Mouse (Mus musculus): ENCODE results near the gene Fam234a. TPM values are rescaled to one million over a fixed set of nuclear protein-coding genes. Genes with fewer than 3 reads are reported as not detected.
A peak's percentile ranks its signal among the peaks of the same experiment; 100 is the strongest.

Gene Fam234a
- polyA plus RNA-seq, 1 experiment from 2014 or later, result 44.7 TPM

- Histone ChIP-seq H3K4me2 (replicated peaks) (no peak overlapping the region), H3K9ac (no peak overlapping the region), H3K27me3 (no peaks in the 10 kb centered on the region), H3K36me3 (peaks cover 7% of the 10 kb centered on the region), H3K27ac (no peak overlapping the region), H3K4me1 (no peaks in the 10 kb centered on the region), H3K9me3 (0 out of 2 replicates have a peak, but pooled peaks cover 3% of the 10 kb centered on the region), H3K4me3 (no peak overlapping the region)
- no peak for ATAC-seq (ENCODE audit: low FRiP score, low read depth)
- WGBS, result 87% methylated on average over 5 of the region's 5 CpGs
These were observed 14.3 kb downstream of the Fam234a start for GRCm38 (mm10) chr17:26229776-26230175.

- no peak for ATAC-seq (ENCODE audit: low FRiP score, low read depth)
- H3K9ac ChIP-seq, result no peak overlapping the region
- no peak overlapping the region for H3K4me2 ChIP-seq (replicated peaks)
- no peaks in the 10 kb centered on the region for H3K27me3 ChIP-seq
- no peaks in the 10 kb centered on the region for H3K9me3 ChIP-seq
- no peak overlapping the region for H3K27ac ChIP-seq
- H3K4me1 ChIP-seq, result no peaks in the 10 kb centered on the region
- H3K4me3 ChIP-seq, result no peak overlapping the region
- WGBS, result 79% methylated on average over 12 of the region's 12 CpGs
- H3K36me3 ChIP-seq, result peaks cover 1% of the 10 kb centered on the region
These were observed 18.9 kb downstream of the Fam234a start for GRCm38 (mm10) chr17:26225150-26225549.

DNA sequence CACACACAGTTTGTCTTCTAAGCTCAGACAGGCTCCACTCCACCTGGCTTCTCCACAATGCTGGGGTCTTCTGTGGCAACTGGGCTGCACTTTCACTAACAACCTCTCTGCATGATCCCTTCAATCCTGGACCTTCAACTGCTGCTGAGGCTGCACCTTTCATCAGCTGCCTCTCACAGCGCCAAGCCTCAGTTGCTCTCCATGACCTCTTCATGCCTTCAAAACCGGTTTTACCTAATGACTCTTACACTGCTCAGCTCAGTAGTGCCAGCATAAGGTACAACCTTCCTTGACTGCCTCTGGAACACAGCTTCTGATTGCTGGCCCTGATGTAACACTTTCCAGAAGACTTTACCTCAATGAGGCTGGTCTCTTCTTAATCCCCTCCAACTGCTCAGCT is 22.5 kb downstream of the Fam234a start:
- H3K36me3 ChIP-seq, result peaks cover 26% of the 10 kb centered on the region

GRCm38 (mm10) chr17:26212681-26213080 is 31.4 kb downstream of the Fam234a start:
- H3K27ac ChIP-seq, result no peak overlapping the region
- H3K4me2 ChIP-seq (replicated peaks), result no peak overlapping the region
- no peaks in the 10 kb centered on the region for H3K9me3 ChIP-seq
- no peak overlapping the region for H3K4me3 ChIP-seq
- H3K27me3 ChIP-seq, result no peaks in the 10 kb centered on the region
- no peak overlapping the region for H3K9ac ChIP-seq
- ATAC-seq (ENCODE audit: low FRiP score, low read depth), result no peak
- H3K36me3 ChIP-seq, result peaks cover 39% of the 10 kb centered on the region
- 86% methylated on average over 11 of the region's 11 CpGs for WGBS
- no peaks in the 10 kb centered on the region for H3K4me1 ChIP-seq

More for the DNA sequence above, 22.5 kb downstream of the Fam234a start:
- 75% methylated on average over 2 of the region's 2 CpGs for WGBS
- ATAC-seq (ENCODE audit: low FRiP score, low read depth), result no peak
- Histone ChIP-seq H3K4me2 (replicated peaks) (no peak overlapping the region), H3K4me1 (no peaks in the 10 kb centered on the region), H3K9ac (no peak overlapping the region), H3K27me3 (no peaks in the 10 kb centered on the region), H3K27ac (no peak overlapping the region), H3K4me3 (no peak overlapping the region), H3K9me3 (no peaks in the 10 kb centered on the region)

DNA sequence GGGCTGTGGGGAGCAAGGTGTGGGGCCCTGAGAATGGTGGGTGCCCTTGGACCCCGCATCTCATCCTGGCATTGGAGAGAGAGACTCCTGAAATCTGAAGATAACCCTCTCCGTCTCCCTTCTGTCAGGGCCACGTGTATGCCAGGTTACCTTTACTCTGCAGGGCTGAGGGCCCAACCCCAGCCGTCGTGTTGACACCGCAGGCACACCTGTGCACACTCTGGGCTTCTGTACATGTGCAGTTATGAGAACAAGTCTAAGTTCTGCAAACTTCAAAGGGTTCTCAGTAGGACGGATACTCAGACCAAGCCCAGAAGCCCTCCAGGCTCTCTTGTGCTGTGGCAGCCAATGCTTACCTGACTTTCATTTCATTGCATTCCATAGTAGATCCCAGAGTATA is 31.8 kb downstream of the Fam234a start:
- no peak overlapping the region for H3K4me3 ChIP-seq
- H3K36me3 ChIP-seq, result peaks cover 36% of the 10 kb centered on the region
- no peak overlapping the region for H3K4me2 ChIP-seq (replicated peaks)
- no peaks in the 10 kb centered on the region for H3K4me1 ChIP-seq
- WGBS, result 88% methylated on average over 7 of the region's 7 CpGs
- H3K9me3 ChIP-seq, result no peaks in the 10 kb centered on the region
- H3K27ac ChIP-seq, result no peak overlapping the region
- H3K9ac ChIP-seq, result no peak overlapping the region
- no peaks in the 10 kb centered on the region for H3K27me3 ChIP-seq
- ATAC-seq (ENCODE audit: low FRiP score, low read depth), result no peak

GRCm38 (mm10) chr17:26207686-26208085 is 36.4 kb downstream of the Fam234a start, which contains the start of gene Arhgdig:
Gene Arhgdig (minus strand): TSS chr17:26207786.
- Histone ChIP-seq H3K9ac (no peak within 1 kb of the TSS), H3K4me1 (peaks cover 16% of the 10 kb centered on the region), H3K4me2 (replicated peaks) (no peak within 1 kb of the TSS), H3K27ac (no peak within 1 kb of the TSS), H3K27me3 (peaks cover 36% of the 10 kb centered on the region), H3K36me3 (peaks cover 5% of the 10 kb centered on the region; the same call in 1 of the 2 replicates), H3K9me3 (no peaks in the 10 kb centered on the region), H3K4me3 (no peak within 1 kb of the TSS)
- ATAC-seq (ENCODE audit: low FRiP score, low read depth), result no peak
- WGBS, result 88% methylated on average over 12 of the region's 12 CpGs

GRCm38 (mm10) chr17:26206392-26206791 is 37.6 kb downstream of the Fam234a start:
- H3K9ac ChIP-seq, result no peak overlapping the region
- H3K9me3 ChIP-seq, result no peaks in the 10 kb centered on the region
- H3K4me2 ChIP-seq (replicated peaks), result no peak overlapping the region
- H3K4me3 ChIP-seq, result no peak overlapping the region
- ATAC-seq (ENCODE audit: low FRiP score, low read depth), result no peak
- H3K36me3 ChIP-seq, result no peaks in the 10 kb centered on the region
- WGBS, result 54% methylated on average over 1 of the region's 1 CpGs
- peaks cover 24% of the 10 kb centered on the region for H3K4me1 ChIP-seq
- peaks cover 49% of the 10 kb centered on the region for H3K27me3 ChIP-seq
- no peak overlapping the region for H3K27ac ChIP-seq

- no peak for ATAC-seq (ENCODE audit: low FRiP score, low read depth)
- Histone ChIP-seq H3K4me1 (peaks cover 33% of the 10 kb centered on the region), H3K27me3 (peaks cover 65% of the 10 kb centered on the region), H3K9ac (no peak overlapping the region), H3K9me3 (no peaks in the 10 kb centered on the region), H3K36me3 (no peaks in the 10 kb centered on the region), H3K4me3 (no peak overlapping the region), H3K4me2 (replicated peaks) (no peak overlapping the region; the same call in 1 of the 2 replicates), H3K27ac (no peak overlapping the region)
- WGBS, result 32% methylated on average over 11 of the region's 11 CpGs
These were observed 39.3 kb downstream of the Fam234a start for GRCm38 (mm10) chr17:26204766-26205165.

- peak overlapping the region; percentile 97 for H3K4me2 ChIP-seq (replicated peaks)
- H3K4me1 ChIP-seq, result peaks cover 33% of the 10 kb centered on the region
- peak overlapping the region; percentile 60 for H3K4me3 ChIP-seq
- 0 out of 2 replicates have a peak, but pooled peaks cover 4% of the 10 kb centered on the region for H3K36me3 ChIP-seq
- H3K27me3 ChIP-seq, result peaks cover 77% of the 10 kb centered on the region
- no peaks in the 10 kb centered on the region for H3K9me3 ChIP-seq
- peak overlapping the region; percentile 59 for H3K9ac ChIP-seq
- ATAC-seq (ENCODE audit: low FRiP score, low read depth), result no peak
- WGBS, result 1% methylated on average over 30 of the region's 30 CpGs
- H3K27ac ChIP-seq, result no peak overlapping the region
These were observed 40.7 kb downstream of the Fam234a start for GRCm38 (mm10) chr17:26203321-26203811.

DNA sequence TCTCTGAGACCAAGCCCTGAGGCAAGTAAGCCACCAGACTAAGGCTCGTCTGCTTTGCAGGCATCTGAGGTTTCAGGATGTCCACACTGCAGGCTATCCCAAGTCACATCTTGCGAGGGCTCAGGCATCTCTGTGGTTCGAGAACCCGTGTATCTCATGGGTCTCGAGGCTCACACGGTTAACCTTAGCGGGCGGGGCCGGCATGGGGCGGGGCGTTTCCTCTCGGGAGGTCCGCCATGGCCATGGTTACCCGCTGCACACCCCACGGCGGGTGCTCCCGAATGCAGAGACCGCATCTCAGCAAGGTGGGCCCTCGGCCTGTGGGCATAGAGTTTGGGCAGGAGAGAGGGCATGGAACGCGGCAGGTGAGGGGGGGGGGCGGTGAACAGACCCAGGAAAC is 41.3 kb downstream of the Fam234a start, which contains the start of gene Rgs11:
Gene Rgs11 (plus strand): TSS at position 215 of the 400 bp plus-strand sequence.
- peak within 1 kb of the TSS; percentile 97 for H3K4me2 ChIP-seq (replicated peaks)
- WGBS, result 2% methylated on average over 22 of the region's 22 CpGs
- H3K36me3 ChIP-seq, result peaks cover 10% of the 10 kb centered on the region
- H3K4me1 ChIP-seq, result peaks cover 33% of the 10 kb centered on the region
- peak within 1 kb of the TSS; percentile 59 for H3K9ac ChIP-seq
- H3K27me3 ChIP-seq, result peaks cover 77% of the 10 kb centered on the region
- no peak within 1 kb of the TSS for H3K27ac ChIP-seq
- no peak for ATAC-seq (ENCODE audit: low FRiP score, low read depth)
- H3K9me3 ChIP-seq, result no peaks in the 10 kb centered on the region
- H3K4me3 ChIP-seq, result peak within 1 kb of the TSS; percentile 60

- peaks cover 17% of the 10 kb centered on the region for H3K36me3 ChIP-seq
- H3K27me3 ChIP-seq, result peaks cover 77% of the 10 kb centered on the region
- no peak overlapping the region for H3K27ac ChIP-seq
- no peaks in the 10 kb centered on the region for H3K9me3 ChIP-seq
- no peak for ATAC-seq (ENCODE audit: low FRiP score, low read depth)
- no peak overlapping the region for H3K9ac ChIP-seq
- peak overlapping the region; percentile 60 for H3K4me3 ChIP-seq
- H3K4me2 ChIP-seq (replicated peaks), result peak overlapping the region; percentile 96
- H3K4me1 ChIP-seq, result peaks cover 33% of the 10 kb centered on the region
These were observed 42.0 kb downstream of the Fam234a start for GRCm38 (mm10) chr17:26201998-26202397.

DNA sequence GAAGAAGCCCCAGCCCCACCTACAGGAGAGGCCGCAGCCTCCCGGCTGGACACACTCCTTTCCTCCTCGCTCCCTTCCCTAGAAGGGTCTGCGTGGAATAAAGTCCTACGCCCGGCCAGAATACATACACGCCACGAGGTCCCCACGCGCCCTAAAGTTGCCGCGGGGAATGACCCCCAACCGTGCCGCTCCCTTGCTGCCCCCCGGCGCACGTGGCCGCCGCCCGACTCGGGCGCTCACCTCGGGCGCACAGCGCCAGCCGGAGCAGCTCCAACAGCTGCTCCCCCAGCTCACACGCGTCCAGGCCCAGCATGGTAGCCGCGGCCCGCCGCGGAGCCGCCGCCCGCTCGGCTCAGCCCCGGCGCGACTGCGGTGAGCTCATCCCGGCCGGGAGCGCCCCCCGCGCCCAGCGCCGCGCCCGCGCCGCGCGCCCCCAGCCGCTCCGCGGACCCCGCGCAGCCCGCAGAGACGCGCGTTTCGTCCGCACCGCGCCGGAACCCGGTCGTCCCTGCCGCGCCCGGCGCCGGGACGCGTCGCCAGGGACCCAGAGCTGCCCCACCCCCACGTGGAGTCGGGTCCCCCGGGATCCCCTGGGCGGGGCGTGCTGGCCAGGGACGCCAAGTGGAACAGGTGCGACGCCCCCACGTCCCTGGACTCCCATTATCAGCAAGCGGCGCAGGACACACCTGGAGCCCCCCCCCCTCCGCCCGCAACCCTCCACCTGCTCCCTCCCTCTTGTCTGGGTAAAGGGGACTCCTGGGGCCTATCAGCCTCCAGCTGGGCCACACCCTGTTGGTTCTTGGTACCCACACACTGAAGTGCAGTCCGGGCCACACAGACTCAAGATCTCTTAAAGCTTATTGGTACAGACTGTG is 43.0 kb downstream of the Fam234a start:
- peak overlapping the region; percentile 68 for H3K9ac ChIP-seq
- H3K27me3 ChIP-seq, result peaks cover 74% of the 10 kb centered on the region
- H3K9me3 ChIP-seq, result no peaks in the 10 kb centered on the region
- ATAC-seq (ENCODE audit: low FRiP score, low read depth), result peak; percentile 21; the same call in 1 of the 2 replicates
- under 1% methylated on average over 88 of the region's 92 CpGs for WGBS
- H3K4me3 ChIP-seq, result peak overlapping the region; percentile 60
- no peak overlapping the region for H3K27ac ChIP-seq
- peaks cover 33% of the 10 kb centered on the region for H3K4me1 ChIP-seq
- H3K4me2 ChIP-seq (replicated peaks), result peak overlapping the region; percentile 96
- H3K36me3 ChIP-seq, result peaks cover 26% of the 10 kb centered on the region

All from limb, embryonic 13.5 days (tissue).